Mouse (Mus musculus): ENCODE measurements around the gene Agr3. TPM values are rescaled to one million over a fixed set of nuclear protein-coding genes. Genes with fewer than 3 reads are reported as not detected.
A peak's percentile ranks its signal among the peaks of the same experiment; 100 is the strongest.

The Agr3 gene
- not detected for total RNA-seq (2022)

DNA sequence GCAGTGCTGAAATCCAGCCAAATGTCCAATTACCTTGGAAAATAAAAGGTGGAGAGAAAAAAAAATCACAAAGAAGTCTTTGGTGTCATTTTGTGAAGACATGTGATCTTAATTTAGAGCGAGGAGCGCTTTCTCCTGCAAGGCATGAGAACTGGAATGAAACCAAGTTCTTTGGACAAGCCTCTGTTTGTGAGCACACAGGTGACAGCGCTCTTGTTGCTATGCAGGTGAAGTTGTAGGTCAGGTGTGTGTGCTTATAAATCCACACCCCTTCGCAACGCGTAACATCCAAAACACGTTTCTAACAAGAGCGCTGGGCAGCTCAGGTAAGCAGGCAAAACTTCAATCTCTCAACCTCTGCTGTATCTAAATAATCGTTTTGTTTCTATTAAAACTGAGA lies at the start of gene Agr3:
Gene Agr3 (plus strand): TSS at position 219 of the 400 bp plus-strand sequence.
- no peak for DNase-seq (ENCODE audit: low spot score in 2 of 2)

- peak in 1 of 2 experiments; percentile 36 for DNase-seq (ENCODE audit: low spot score in 2 of 2)
Measured at GRCm38 (mm10) chr12:35884892-35885558, 40.4 kb upstream of the Agr3 start.

- no peak for DNase-seq (ENCODE audit: low spot score in 2 of 2)
Measured at GRCm38 (mm10) chr12:35889383-35889782, 36.0 kb upstream of the Agr3 start.

DNA sequence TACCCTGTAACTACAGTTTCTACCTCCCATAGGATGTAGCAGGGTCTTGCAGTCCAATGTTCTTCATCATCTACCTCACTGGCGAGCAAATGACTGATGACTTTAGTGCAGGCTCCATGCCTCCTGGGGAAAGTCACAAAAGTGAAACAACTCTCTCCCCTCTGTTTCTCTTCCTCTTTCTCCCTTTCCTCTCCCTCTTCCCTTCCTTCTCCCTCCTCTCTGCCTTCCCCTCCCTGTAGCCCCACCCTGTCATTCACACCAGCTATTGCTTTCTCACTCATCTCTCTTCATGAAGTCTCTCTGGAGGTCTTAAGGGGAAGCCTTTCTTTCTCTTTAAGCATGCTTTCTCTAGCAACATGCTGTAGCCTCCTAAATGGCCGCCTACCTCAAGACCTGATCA lies 34.7 kb upstream of the Agr3 start:
- DNase-seq (ENCODE audit: low spot score in 2 of 2), result no peak

- DNase-seq (ENCODE audit: low spot score in 2 of 2), result no peak
Measured at GRCm38 (mm10) chr12:35894304-35894900, 31.0 kb upstream of the Agr3 start.

DNA sequence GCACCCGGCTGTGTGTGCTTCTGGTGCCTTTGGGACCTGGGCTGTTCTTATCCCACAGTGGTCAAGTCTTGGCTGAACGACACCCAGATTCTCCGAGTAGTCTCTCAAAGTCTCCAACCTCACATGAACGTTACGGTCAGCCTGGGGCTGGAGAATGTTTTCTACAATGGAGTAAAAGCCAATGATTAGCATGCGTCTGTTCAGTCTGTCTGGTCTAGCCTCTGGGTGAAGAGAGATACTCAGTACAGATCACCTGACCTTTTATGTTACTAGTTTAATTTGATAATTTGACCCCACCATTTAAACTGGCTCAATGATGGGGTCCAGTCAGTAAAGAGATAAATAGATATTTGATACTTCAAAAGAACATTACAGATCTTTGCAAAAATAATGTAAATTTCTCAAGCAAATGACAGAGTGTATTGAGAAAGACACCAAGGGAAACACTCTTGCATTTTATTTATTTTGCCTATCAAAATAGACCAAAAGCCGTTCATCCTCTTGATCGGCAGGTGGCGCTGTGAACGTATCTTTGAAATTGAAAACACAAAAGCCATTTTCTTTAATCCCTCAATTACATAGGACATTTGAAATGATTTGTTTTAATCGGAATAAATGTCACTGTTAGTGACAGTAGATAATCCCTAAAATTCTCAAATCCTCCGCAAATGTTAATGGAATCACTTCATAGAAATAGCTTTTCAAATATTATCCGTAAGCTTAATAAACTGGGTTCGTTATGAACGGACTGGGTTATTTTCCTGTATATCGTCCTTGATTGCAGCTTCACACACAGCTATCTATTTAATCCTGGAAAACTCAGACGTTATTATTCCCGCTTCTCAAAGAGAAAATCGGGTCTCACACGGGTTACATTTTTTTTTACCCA lies 29.3 kb upstream of the Agr3 start:
- peak; percentile 23 to 77 for DNase-seq (ENCODE audit: low spot score in 2 of 2)

GRCm38 (mm10) chr12:35896764-35897282 lies 28.6 kb upstream of the Agr3 start:
- DNase-seq (ENCODE audit: low spot score in 2 of 2), result no peak

- DNase-seq (ENCODE audit: low spot score in 2 of 2), result no peak
Measured at GRCm38 (mm10) chr12:35910632-35911031, 14.8 kb upstream of the Agr3 start.

GRCm38 (mm10) chr12:35915813-35916212 lies 9.6 kb upstream of the Agr3 start:
- DNase-seq (ENCODE audit: low spot score in 2 of 2), result no peak

DNA sequence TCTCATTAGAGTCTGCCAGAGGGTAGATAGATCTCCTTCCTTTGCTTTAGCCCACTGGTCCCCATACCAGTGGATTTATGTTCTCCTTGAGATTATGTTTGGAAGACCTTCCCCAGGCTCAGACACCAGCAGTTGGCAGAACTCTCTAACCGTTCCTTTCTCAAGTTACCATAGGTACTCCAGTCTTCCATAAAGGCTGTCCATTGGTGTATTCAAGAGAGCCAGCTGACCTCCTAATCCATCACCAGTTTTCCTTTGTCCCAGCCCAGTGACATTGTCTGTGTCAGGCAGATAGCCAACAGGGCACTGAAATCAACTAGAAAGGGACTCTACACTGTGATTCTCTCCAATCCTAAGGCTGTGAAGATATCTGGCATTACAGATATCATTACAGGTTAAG lies 9.0 kb upstream of the Agr3 start:
- DNase-seq (ENCODE audit: low spot score in 2 of 2), result no peak

DNA sequence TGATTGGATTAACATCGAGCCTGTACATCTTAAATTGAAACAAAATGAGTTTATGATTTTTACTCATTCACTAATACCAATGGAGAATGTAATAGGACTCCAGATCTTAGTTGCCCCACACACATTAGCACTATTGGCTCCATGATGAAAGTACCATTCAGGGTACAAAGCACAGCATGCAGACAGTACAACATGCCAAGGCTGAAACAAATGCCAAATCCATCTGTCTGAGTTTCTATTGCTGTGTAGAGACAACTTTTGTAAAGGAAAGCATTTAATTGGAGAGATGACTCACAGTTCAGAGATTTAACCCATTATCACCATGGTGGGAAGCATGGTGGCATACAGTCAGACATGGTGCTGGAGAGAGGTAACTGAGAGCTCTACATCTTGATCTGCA lies 7.4 kb upstream of the Agr3 start:
- DNase-seq (ENCODE audit: low spot score in 2 of 2), result peak; percentile 43 to 46

DNA sequence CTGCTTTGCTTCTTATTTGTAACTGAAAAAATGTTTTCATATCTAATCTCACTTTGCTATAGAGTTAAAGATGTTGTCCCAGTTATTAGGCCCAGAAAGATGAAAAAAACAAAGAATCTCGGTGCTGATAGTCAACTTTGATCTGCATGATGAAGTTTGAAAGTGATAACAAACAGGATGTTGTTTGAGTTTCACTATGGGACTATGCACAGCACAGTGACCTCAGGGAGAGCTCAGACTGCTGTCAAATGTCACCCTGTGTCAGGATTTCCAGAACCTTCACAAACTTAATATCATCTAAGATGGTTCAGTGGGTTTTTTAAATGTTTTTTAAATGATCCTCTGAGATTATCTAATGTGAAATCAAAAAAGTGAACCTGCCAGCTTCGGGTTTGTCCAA lies 2.4 kb downstream of the Agr3 start:
- no peak for DNase-seq (ENCODE audit: low spot score in 2 of 2)

GRCm38 (mm10) chr12:35932816-35933215 lies 7.4 kb downstream of the Agr3 start:
- no peak for DNase-seq (ENCODE audit: low spot score in 2 of 2)

DNA sequence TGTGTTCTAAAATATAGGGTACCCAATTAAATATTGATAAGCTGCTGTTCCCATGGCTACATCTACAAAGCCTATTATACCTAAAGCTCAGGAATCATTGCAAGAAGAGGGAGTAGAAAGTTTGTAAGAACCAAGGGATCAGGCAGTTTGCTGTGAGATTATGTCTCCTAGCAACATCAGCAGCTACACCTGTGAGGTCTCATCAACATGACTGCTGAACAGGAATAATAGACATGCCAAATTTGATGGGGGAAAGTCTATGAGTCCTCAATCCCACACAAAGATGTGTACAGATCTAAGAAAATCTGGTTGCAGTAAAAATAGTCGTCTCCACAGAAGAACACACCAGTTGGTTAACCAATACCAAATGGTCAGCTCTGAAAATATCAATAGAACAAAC lies 26.3 kb downstream of the Agr3 start:
- DNase-seq (ENCODE audit: low spot score in 2 of 2), result peak in 1 of 2 experiments; percentile 5

GRCm38 (mm10) chr12:35957235-35957634 lies 31.8 kb downstream of the Agr3 start:
- DNase-seq (ENCODE audit: low spot score in 2 of 2), result no peak

GRCm38 (mm10) chr12:35966098-35966767 lies 40.8 kb downstream of the Agr3 start:
- DNase-seq (ENCODE audit: low spot score in 2 of 2), result no peak

- DNase-seq (ENCODE audit: low spot score in 2 of 2), result no peak
Measured at GRCm38 (mm10) chr12:35966768-35967141, 41.3 kb downstream of the Agr3 start.

- no peak for DNase-seq (ENCODE audit: low spot score in 2 of 2)
Measured at GRCm38 (mm10) chr12:35975898-35976297, 50.5 kb downstream of the Agr3 start.

GRCm38 (mm10) chr12:35977633-35978246 lies 52.3 kb downstream of the Agr3 start:
- DNase-seq (ENCODE audit: low spot score in 2 of 2), result no peak

- no peak for DNase-seq (ENCODE audit: low spot score in 2 of 2)
Measured at GRCm38 (mm10) chr12:35979625-35980024, 54.2 kb downstream of the Agr3 start.

DNA sequence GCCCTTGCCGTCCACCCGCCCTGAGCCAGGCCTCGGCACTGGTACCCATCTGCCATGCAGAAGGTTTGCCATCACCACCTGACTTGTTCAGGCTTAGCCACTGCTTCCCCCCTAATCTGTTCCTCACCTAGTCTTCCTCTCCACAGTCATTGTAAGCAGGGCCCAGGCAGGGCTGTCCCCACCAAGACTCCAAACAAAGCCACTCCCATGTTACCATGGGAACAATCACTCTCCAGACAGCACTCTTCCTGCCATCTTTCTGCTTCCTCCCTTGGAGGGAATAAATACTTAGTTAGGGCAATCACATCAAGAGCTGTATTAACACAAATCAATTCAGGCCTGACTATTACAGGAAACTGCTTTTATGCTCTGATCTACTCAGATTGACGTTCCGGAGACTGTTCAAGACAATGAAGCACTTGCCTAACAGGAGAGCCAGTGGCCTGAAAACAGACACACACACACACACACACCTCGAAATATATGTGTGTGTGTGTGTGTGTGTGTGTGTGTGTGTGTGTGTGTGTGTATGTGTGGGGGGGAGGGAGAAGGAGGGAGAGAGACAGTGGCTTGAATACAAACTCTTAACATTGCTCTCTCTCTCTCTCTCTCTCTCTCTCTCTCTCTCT lies 56.4 kb downstream of the Agr3 start:
- no peak for DNase-seq (ENCODE audit: low spot score in 2 of 2)
